Mouse (Mus musculus) spleen, postnatal 0 days (tissue): Measurements from ENCODE around the gene Faf1. TPM values are rescaled to one million over a fixed set of nuclear protein-coding genes. Genes with fewer than 3 reads are reported as not detected.

Source experiments
- polyA plus RNA-seq: library from polyadenylated mRNA; unstranded; fragments of >200 nt; fragmentation: Nextera tagmentation; extraction: Ambion mirVana; gene quantifications from 2 replicates; pipeline ENCODE4 v1.2.1, GENCODE M21; 2015

The Faf1 gene
- 15.4 and 15.9 TPM in 2 replicates for polyA plus RNA-seq

GRCm38 (mm10) chr4:109676218-109677215 lies at the start of gene Faf1:
Faf1 (plus strand) TSS chr4:109676588.

GRCm38 (mm10) chr4:109666461-109667269 lies 9.7 kb upstream of the Faf1 start, which contains the start of gene Cdkn2c:
Cdkn2c (minus strand) TSS chr4:109667189.

GRCm38 (mm10) chr4:109977148-109978067 lies 301.0 kb downstream of the Faf1 start, which contains the start of gene Dmrta2:
Dmrta2 (plus strand) TSS chr4:109978053.

Other genes starting within 250 kb of the Faf1 start
- gene Rnf11, start 191.9 kb upstream of the Faf1 start, polyA plus RNA-seq: 34.9 and 39.8 TPM in 2 replicates
- gene 4930522H14Rik, start 145.3 kb upstream of the Faf1 start, polyA plus RNA-seq: not detected in 2 replicates
- 26.6 and 29.2 TPM in 2 replicates for gene Cdkn2c, start 9.4 kb upstream of the Faf1 start, polyA plus RNA-seq